Mouse (Mus musculus) kidney, adult 2 months (tissue): ENCODE results near the gene Lime1. TPM values are rescaled to one million over a fixed set of nuclear protein-coding genes. Genes with fewer than 3 reads are reported as not detected.

Experiments used
- DNase-seq: peaks from one replicate; pipeline ENCODE4 v3.0.0; 2021
- H3K27ac ChIP-seq: fragments of 200-500 bp; 2 replicates; pipeline ENCODE4 v1.5.1; 2012; ENCODE audit warnings: low read depth, low read length, control low read depth, inconsistent platforms; ENCODE audit not compliant: insufficient read depth
- H3K27me3 ChIP-seq: fragments of 200-500 bp; replicated peaks from 2 replicates; pipeline ENCODE4 v1.6.1; 2012; ENCODE audit warnings: mild to moderate bottlenecking, moderate library complexity, low read length, inconsistent platforms; ENCODE audit not compliant: control insufficient read depth, insufficient read depth
- H3K36me3 ChIP-seq: fragments of 200-500 bp; 2 replicates; pipeline ENCODE4 v1.6.1; 2012; ENCODE audit warnings: mild to moderate bottlenecking, moderate library complexity, low read length, inconsistent platforms; ENCODE audit not compliant: control insufficient read depth, insufficient read depth
- H3K4me1 ChIP-seq: fragments of 200-500 bp; 2 replicates; pipeline ENCODE4 v1.6.1; 2011; ENCODE audit warnings: low read length; ENCODE audit not compliant: control insufficient read depth, insufficient read depth
- H3K4me3 ChIP-seq: fragments of 200-500 bp; 2 replicates; pipeline ENCODE4 v1.5.1; 2011; ENCODE audit warnings: mild to moderate bottlenecking, low read depth, low read length, control low read depth; ENCODE audit not compliant: insufficient read depth
- CTCF ChIP-seq: fragments of 200-500 bp; conservative IDR thresholded peaks from 2 replicates; pipeline ENCODE4 v1.5.1; 2011; ENCODE audit warnings: low read depth, mild to moderate bottlenecking, control low read depth, low read length, moderate library complexity, mixed read lengths; ENCODE audit not compliant: insufficient read depth, insufficient read length
- POLR2A ChIP-seq: fragments of 200-500 bp; IDR thresholded peaks from one replicate; pipeline ENCODE4 v1.6.1; 2011; ENCODE audit warnings: low read depth, low read length, control low read depth
- WGBS: fragments of 180-500 bp; shearing (Covaris S2); methylation state at CpG from one replicate; pipeline ENCODE4 v1.1.7; 2018; 5-methylcytosine and 5-hydroxymethylcytosine counted together
- polyA plus RNA-seq: library from polyadenylated mRNA; depleted of rRNA; stranded (reverse); fragments of >200 nt; gene quantifications from 2 replicates; pipeline ENCODE4 v1.2.3, GENCODE M21; 2012

The Lime1 gene
- polyA plus RNA-seq, 1 experiment = 35.1 TPM

DNA sequence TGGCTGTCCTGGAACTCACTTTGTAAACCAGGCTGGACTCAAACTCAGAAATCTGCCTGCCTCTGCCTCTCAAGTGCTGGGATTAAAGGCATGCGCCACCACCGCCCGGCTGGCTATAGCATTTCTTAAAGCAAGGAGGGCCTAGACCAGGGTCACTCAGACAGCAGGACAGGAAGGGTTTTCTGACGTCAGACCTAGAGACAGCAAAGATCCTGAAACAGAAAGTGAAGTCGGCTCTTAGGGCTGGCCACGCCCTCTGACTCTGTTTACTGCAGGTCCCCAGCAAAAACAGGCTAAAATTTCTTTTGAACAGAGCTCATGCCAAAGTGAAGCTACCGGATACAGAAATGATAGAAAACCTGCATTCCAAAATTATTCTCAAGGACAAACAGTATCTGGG, 29.8 kb downstream of the Lime1 start:
- no peaks in the 10 kb centered on the region for H3K4me1 ChIP-seq
- H3K36me3 ChIP-seq = no peaks in the 10 kb centered on the region
- TF ChIP-seq POLR2A = no peak
- no peak for TF ChIP-seq CTCF
- 80% methylated on average over 7 of the region's 7 CpGs for WGBS
- no peaks in the 10 kb centered on the region for H3K27me3 ChIP-seq
- peak; percentile 16 for DNase-seq
- H3K27ac ChIP-seq = no peak overlapping the region
- no peak overlapping the region for H3K4me3 ChIP-seq

DNA sequence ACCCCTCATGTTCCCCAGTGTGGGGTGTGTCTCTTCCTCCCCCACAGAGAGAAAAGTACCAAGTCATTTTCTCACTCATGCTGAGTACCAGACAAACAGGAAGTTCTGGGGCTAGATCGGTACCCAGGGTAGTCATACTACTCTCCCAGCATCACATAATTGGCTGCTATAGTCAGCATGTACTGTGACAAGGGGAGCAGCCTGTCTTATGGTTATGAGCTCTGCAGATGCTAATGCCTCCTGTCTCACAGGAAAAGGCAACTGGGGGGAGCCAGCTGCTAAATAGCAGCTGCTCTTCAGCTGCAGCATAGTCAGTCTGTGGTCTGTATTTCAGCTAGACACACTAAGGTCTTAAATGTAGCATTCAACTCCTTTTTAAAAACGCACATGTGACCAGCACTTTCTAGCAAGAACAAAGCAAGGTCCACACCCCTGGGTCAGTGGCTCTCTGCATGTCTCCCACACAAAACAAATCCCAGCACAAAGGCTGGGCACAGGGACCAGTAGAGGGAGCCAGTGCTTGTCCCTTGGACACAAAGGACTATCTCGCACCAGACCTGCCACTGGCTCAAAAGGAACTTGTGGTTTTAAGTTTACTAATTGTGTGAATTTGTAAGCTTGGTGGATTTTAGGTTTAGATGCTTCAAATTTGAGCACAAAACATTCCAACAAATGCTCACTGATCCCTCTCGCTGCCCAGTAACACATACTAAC, 31.0 kb downstream of the Lime1 start:
- peak; percentile 82 for DNase-seq
- WGBS = 38% methylated on average over 4 of the region's 4 CpGs
- H3K27ac ChIP-seq = no peak overlapping the region

DNA sequence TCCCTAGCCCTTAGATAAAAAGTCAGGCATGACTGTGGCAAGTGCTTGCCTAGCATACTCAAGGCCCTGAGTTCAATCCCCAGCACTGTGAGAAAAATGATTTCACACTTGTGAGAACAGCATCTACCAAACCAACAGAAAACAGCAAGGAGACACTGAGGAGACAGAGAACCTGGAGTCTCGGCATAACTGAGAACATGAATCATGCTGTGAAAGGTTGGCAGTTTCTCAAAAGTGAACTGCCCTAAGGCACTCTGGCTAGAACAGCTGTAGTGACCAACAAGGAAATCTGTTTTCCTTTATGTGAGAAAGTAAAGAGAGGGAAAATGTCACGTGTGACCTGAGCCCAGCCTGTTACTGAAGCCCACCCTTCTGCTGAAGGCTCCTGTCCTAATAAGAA, 33.3 kb downstream of the Lime1 start:
- Histone ChIP-seq H3K36me3 (no peaks in the 10 kb centered on the region), H3K4me1 (no peaks in the 10 kb centered on the region), H3K27me3 (no peaks in the 10 kb centered on the region), H3K4me3 (no peak overlapping the region), H3K27ac (no peak overlapping the region)
- TF ChIP-seq CTCF = no peak
- no peak for TF ChIP-seq POLR2A
- 28% methylated on average over 2 of the region's 2 CpGs for WGBS
- peak; percentile 30 for DNase-seq

More for the DNA sequence above, 31.0 kb downstream of the Lime1 start:
- Histone ChIP-seq H3K36me3 (no peaks in the 10 kb centered on the region), H3K4me3 (no peak overlapping the region), H3K27me3 (no peaks in the 10 kb centered on the region), H3K4me1 (no peaks in the 10 kb centered on the region)
- TF ChIP-seq CTCF = peak; percentile 91
- no peak for TF ChIP-seq POLR2A

DNA sequence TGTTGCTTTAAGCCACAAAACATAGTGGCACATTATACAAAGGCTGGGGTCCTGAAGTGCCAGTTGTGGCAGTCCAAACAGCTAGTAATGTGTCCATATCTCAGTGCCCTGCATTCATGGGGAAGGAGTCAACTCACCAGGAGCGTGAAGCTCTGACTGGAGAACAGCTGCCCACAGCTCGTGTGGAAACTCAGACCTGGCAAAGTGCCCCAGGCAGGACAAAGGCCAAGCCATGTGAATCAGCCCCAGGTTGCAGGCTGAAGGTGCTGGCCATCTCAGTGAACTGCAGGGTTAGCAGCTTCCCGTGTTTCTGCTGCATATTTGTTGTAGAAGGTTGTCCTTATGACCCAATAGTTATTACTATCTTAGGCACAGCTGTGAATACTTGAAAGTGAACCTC, 36.1 kb downstream of the Lime1 start:
- H3K27ac ChIP-seq = no peak overlapping the region
- DNase-seq = peak; percentile 87
- no peaks in the 10 kb centered on the region for H3K36me3 ChIP-seq
- no peaks in the 10 kb centered on the region for H3K4me1 ChIP-seq
- TF ChIP-seq POLR2A = no peak
- no peak; the same call in 1 of the 2 replicates for TF ChIP-seq CTCF
- no peak overlapping the region for H3K4me3 ChIP-seq
- H3K27me3 ChIP-seq = no peaks in the 10 kb centered on the region
- WGBS = 7% methylated on average over 3 of the region's 3 CpGs

DNA sequence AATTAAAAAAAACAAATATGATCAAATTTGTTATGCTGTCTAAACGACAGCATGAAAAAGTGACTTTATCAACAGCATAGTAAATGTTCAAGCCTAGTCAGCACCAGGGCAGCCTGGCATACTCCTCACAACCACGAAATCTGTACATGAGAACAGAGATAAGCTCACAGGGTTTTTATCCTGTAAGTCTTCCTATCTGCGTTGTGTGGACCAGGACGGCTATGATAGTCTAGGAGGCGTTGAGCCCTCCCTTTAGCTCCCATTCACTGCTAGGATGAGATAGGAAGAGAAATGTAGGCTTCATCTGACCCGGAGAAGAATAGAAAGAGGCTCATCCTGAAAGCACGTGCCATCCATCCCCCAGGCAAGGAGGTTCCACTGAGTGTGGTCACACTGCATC, 39.5 kb downstream of the Lime1 start:
- Histone ChIP-seq H3K36me3 (no peaks in the 10 kb centered on the region), H3K27me3 (no peaks in the 10 kb centered on the region), H3K4me3 (no peak overlapping the region), H3K27ac (no peak overlapping the region), H3K4me1 (no peaks in the 10 kb centered on the region)
- WGBS = 68% methylated on average over 7 of the region's 7 CpGs
- no peak for DNase-seq
- TF ChIP-seq CTCF (no peak), POLR2A (no peak)

DNA sequence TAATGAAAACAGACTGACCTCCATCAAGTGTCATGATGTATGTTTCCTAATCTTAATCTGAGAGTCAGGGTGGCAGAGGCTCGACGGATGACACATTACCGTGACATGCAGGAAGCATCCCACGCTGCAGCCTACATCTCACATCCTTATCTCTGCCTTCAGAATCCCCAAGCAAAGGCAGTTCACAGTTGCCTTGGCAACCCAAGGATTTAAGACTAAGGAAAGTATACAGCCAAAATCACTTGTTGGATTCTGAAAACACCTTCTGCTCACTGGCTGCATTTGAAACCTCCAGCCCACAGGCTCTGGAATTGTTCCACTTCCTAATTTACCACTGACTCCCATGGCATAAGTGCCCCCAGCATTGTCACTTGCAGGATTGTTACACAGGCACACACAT, 40.5 kb downstream of the Lime1 start:
- Histone ChIP-seq H3K27ac (no peak overlapping the region), H3K4me3 (no peak overlapping the region), H3K27me3 (no peaks in the 10 kb centered on the region), H3K4me1 (no peaks in the 10 kb centered on the region), H3K36me3 (no peaks in the 10 kb centered on the region)
- DNase-seq = no peak
- 73% methylated on average over 4 of the region's 4 CpGs for WGBS
- TF ChIP-seq POLR2A (no peak), CTCF (no peak)

DNA sequence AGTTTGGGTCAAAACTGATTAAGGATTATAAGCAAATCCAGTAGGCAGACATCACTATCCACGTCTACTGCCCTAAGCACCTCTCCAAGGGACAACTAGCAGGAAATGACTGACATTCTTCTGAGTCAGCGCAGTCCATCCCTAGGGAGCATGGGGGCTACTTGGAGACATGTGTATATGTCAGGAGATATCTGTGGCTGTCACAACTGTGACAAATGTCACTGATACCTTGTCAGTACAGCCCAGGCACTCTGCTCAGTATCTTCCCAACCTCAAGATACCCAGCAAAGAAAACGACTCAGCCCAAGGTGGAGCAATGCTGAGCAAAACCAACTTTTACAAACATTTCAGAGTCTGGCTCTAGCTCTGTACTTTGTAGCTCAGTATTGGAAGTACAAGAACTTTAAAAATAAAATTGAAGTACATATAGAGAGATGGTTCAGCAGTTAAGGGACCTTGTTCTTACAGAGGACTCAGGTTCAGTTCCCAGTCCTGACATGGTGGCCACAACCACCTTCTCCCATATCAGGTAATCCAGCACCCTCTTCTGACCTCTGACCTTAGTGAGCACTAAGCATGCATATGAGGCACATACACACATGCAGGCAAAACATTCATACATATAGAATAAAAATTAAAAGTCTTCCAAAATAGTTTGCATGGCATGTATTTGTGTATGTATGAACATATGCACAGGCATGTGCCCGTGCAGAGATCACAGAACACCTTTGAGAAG, 41.2 kb downstream of the Lime1 start:
- no peaks in the 10 kb centered on the region for H3K4me1 ChIP-seq
- DNase-seq = peak; percentile 32

More for the DNA sequence above, 41.2 kb downstream of the Lime1 start:
- no peak overlapping the region for H3K27ac ChIP-seq
- no peak overlapping the region for H3K4me3 ChIP-seq
- WGBS = 67% methylated on average over 4 of the region's 4 CpGs
- no peaks in the 10 kb centered on the region for H3K27me3 ChIP-seq
- TF ChIP-seq POLR2A (no peak), CTCF (no peak)
- H3K36me3 ChIP-seq = no peaks in the 10 kb centered on the region
